Mouse (Mus musculus) hindbrain, embryonic 13.5 days (tissue): ENCODE measurements around the gene Tsc1. TPM values are rescaled to one million over a fixed set of nuclear protein-coding genes. Genes with fewer than 3 reads are reported as not detected.

Source experiments
- ATAC-seq: fragments of 200-750 bp; cut with Nextera tagmentation; 2 replicates; pipeline ENCODE4 v1.8.0; 2017; ENCODE audit warnings: moderate TSS enrichment; ENCODE audit not compliant: low FRiP score
- H3K27ac ChIP-seq: fragments of 300-500 bp; sonication (generic); 2 replicates; pipeline ENCODE4 v1.5.1; 2015; ENCODE audit warnings: inconsistent platforms, mild to moderate bottlenecking, moderate library complexity
- H3K27me3 ChIP-seq: fragments of 300-500 bp; sonication (generic); 2 replicates; pipeline ENCODE4 v1.6.1; 2015; ENCODE audit warnings: mild to moderate bottlenecking, inconsistent platforms
- H3K36me3 ChIP-seq: fragments of 300-500 bp; sonication (generic); 2 replicates; pipeline ENCODE4 v1.6.1; 2015; ENCODE audit warnings: mild to moderate bottlenecking, inconsistent platforms
- H3K4me1 ChIP-seq: fragments of 300-500 bp; sonication (generic); replicated peaks from 2 replicates; pipeline ENCODE4 v1.6.1; 2015; ENCODE audit warnings: inconsistent platforms
- H3K4me2 ChIP-seq: fragments of 300-500 bp; sonication (generic); 2 replicates; pipeline ENCODE4 v1.6.1; 2015; ENCODE audit warnings: inconsistent platforms, mild to moderate bottlenecking, moderate library complexity
- H3K4me3 ChIP-seq: fragments of 300-500 bp; sonication (generic); 2 replicates; pipeline ENCODE4 v1.5.1; 2015; ENCODE audit warnings: mild to moderate bottlenecking, inconsistent platforms
- H3K9ac ChIP-seq: fragments of 300-500 bp; sonication (generic); 2 replicates; pipeline ENCODE4 v1.6.1; 2015; ENCODE audit warnings: mild to moderate bottlenecking, inconsistent platforms
- H3K9me3 ChIP-seq: fragments of 300-500 bp; sonication (generic); 2 replicates; pipeline ENCODE4 v1.6.1; 2016; ENCODE audit warnings: inconsistent platforms
- WGBS: fragments of 180-500 bp; shearing (Covaris S2); methylation state at CpG from one replicate; pipeline ENCODE4 v1.1.7; 2015; 5-methylcytosine and 5-hydroxymethylcytosine counted together
- polyA plus RNA-seq: library from polyadenylated mRNA; unstranded; fragments of >200 nt; fragmentation: Nextera tagmentation; extraction: Ambion mirVana; gene quantifications from 2 replicates; pipeline ENCODE4 v1.2.1, GENCODE M21; 2015

The Tsc1 gene
- polyA plus RNA-seq, 1 experiment from 2014 or later: 33.9 TPM

GRCm38 (mm10) chr2:28605789-28606541, 35.1 kb upstream of the Tsc1 start:
- Histone ChIP-seq H3K36me3 (no peaks in the 10 kb centered on the region), H3K4me2 (no peak overlapping the region), H3K27me3 (no peaks in the 10 kb centered on the region), H3K9ac (no peak overlapping the region), H3K4me3 (no peak overlapping the region), H3K9me3 (no peaks in the 10 kb centered on the region), H3K27ac (no peak overlapping the region), H3K4me1 (0 out of 2 replicates have a peak, but pooled peaks cover 6% of the 10 kb centered on the region)
- ATAC-seq: no peak
- WGBS: 62% methylated on average over 14 of the region's 14 CpGs

- Histone ChIP-seq H3K27me3 (no peaks in the 10 kb centered on the region), H3K36me3 (no peaks in the 10 kb centered on the region), H3K4me2 (no peak overlapping the region), H3K4me3 (no peak overlapping the region), H3K4me1 (0 out of 2 replicates have a peak, but pooled peaks cover 8% of the 10 kb centered on the region), H3K9ac (no peak overlapping the region), H3K9me3 (no peaks in the 10 kb centered on the region), H3K27ac (no peak overlapping the region)
- no peak for ATAC-seq
- 64% methylated on average over 8 of the region's 8 CpGs for WGBS
Observed at GRCm38 (mm10) chr2:28606601-28607340, 34.3 kb upstream of the Tsc1 start.

- 57% methylated on average over 10 of the region's 10 CpGs for WGBS
- Histone ChIP-seq H3K4me1 (0 out of 2 replicates have a peak, but pooled peaks cover 8% of the 10 kb centered on the region), H3K9ac (no peak overlapping the region), H3K27me3 (no peaks in the 10 kb centered on the region), H3K27ac (no peak overlapping the region), H3K36me3 (no peaks in the 10 kb centered on the region), H3K4me2 (no peak overlapping the region), H3K9me3 (no peaks in the 10 kb centered on the region), H3K4me3 (no peak overlapping the region)
- no peak for ATAC-seq
Observed at GRCm38 (mm10) chr2:28607341-28608165, 33.5 kb upstream of the Tsc1 start.

GRCm38 (mm10) chr2:28609851-28610250, 31.2 kb upstream of the Tsc1 start:
- no peak for ATAC-seq
- Histone ChIP-seq H3K27me3 (0 out of 2 replicates have a peak, but pooled peaks cover 5% of the 10 kb centered on the region), H3K9ac (no peak overlapping the region), H3K27ac (no peak overlapping the region), H3K9me3 (no peaks in the 10 kb centered on the region), H3K36me3 (no peaks in the 10 kb centered on the region), H3K4me2 (no peak overlapping the region), H3K4me1 (0 out of 2 replicates have a peak, but pooled peaks cover 8% of the 10 kb centered on the region), H3K4me3 (no peak overlapping the region)
- WGBS: 91% methylated on average over 10 of the region's 10 CpGs

- H3K4me2 ChIP-seq: no peak overlapping the region
- WGBS: 46% methylated on average over 12 of the region's 12 CpGs
- no peaks in the 10 kb centered on the region for H3K9me3 ChIP-seq
- H3K36me3 ChIP-seq: no peaks in the 10 kb centered on the region
- H3K4me1 ChIP-seq: 0 out of 2 replicates have a peak, but pooled peaks cover 7% of the 10 kb centered on the region
- H3K27me3 ChIP-seq: 0 out of 2 replicates have a peak, but pooled peaks cover 8% of the 10 kb centered on the region
- H3K27ac ChIP-seq: no peak overlapping the region
- H3K9ac ChIP-seq: no peak overlapping the region
- H3K4me3 ChIP-seq: no peak overlapping the region
- ATAC-seq: no peak
Observed at GRCm38 (mm10) chr2:28610716-28611406, 30.2 kb upstream of the Tsc1 start.

- ATAC-seq: no peak
Observed at GRCm38 (mm10) chr2:28611407-28611787, 29.6 kb upstream of the Tsc1 start.

GRCm38 (mm10) chr2:28612436-28613063, 28.5 kb upstream of the Tsc1 start:
- no peak overlapping the region for H3K4me3 ChIP-seq
- 0 out of 2 replicates have a peak, but pooled peaks cover 8% of the 10 kb centered on the region for H3K27me3 ChIP-seq
- no peak for ATAC-seq
- no peaks in the 10 kb centered on the region for H3K9me3 ChIP-seq
- 0 out of 2 replicates have a peak, but pooled peaks cover 5% of the 10 kb centered on the region for H3K4me1 ChIP-seq
- no peak overlapping the region for H3K9ac ChIP-seq
- H3K4me2 ChIP-seq: no peak overlapping the region
- no peak overlapping the region for H3K27ac ChIP-seq
- H3K36me3 ChIP-seq: no peaks in the 10 kb centered on the region
- 69% methylated on average over 10 of the region's 10 CpGs for WGBS

More at GRCm38 (mm10) chr2:28611407-28611787, 29.6 kb upstream of the Tsc1 start:
- 83% methylated on average over 17 of the region's 17 CpGs for WGBS
- H3K27ac ChIP-seq: no peak overlapping the region
- H3K4me1 ChIP-seq: 0 out of 2 replicates have a peak, but pooled peaks cover 5% of the 10 kb centered on the region
- 0 out of 2 replicates have a peak, but pooled peaks cover 8% of the 10 kb centered on the region for H3K27me3 ChIP-seq
- H3K36me3 ChIP-seq: no peaks in the 10 kb centered on the region
- H3K4me2 ChIP-seq: no peak overlapping the region
- no peak overlapping the region for H3K9ac ChIP-seq
- no peaks in the 10 kb centered on the region for H3K9me3 ChIP-seq
- no peak overlapping the region for H3K4me3 ChIP-seq

- no peak overlapping the region for H3K4me2 ChIP-seq
- no peak overlapping the region for H3K4me3 ChIP-seq
- H3K27ac ChIP-seq: no peak overlapping the region
- no peak overlapping the region for H3K9ac ChIP-seq
- WGBS: 89% methylated on average over 10 of the region's 10 CpGs
- no peaks in the 10 kb centered on the region for H3K36me3 ChIP-seq
- 0 out of 2 replicates have a peak, but pooled peaks cover 5% of the 10 kb centered on the region for H3K4me1 ChIP-seq
- H3K27me3 ChIP-seq: 0 out of 2 replicates have a peak, but pooled peaks cover 8% of the 10 kb centered on the region
- no peaks in the 10 kb centered on the region for H3K9me3 ChIP-seq
- ATAC-seq: no peak
Observed at GRCm38 (mm10) chr2:28613599-28613998, 27.4 kb upstream of the Tsc1 start.

- Histone ChIP-seq H3K4me2 (no peak overlapping the region), H3K36me3 (no peaks in the 10 kb centered on the region), H3K27me3 (peaks cover 24% of the 10 kb centered on the region), H3K27ac (no peak overlapping the region), H3K9ac (no peak overlapping the region), H3K4me3 (no peak overlapping the region), H3K4me1 (no peaks in the 10 kb centered on the region), H3K9me3 (no peaks in the 10 kb centered on the region)
- no peak for ATAC-seq
- WGBS: 34% methylated on average over 5 of the region's 5 CpGs
Observed at GRCm38 (mm10) chr2:28616358-28616757, 24.7 kb upstream of the Tsc1 start.

- Histone ChIP-seq H3K27me3 (peaks cover 29% of the 10 kb centered on the region), H3K9ac (no peak overlapping the region), H3K4me2 (no peak overlapping the region), H3K27ac (no peak overlapping the region), H3K9me3 (no peaks in the 10 kb centered on the region), H3K4me1 (peaks cover 4% of the 10 kb centered on the region; the same call in 1 of the 2 replicates), H3K36me3 (no peaks in the 10 kb centered on the region), H3K4me3 (no peak overlapping the region)
- no peak for ATAC-seq
- 88% methylated on average over 9 of the region's 9 CpGs for WGBS
Observed at GRCm38 (mm10) chr2:28616874-28617273, 24.2 kb upstream of the Tsc1 start.
